Mouse (Mus musculus): ENCODE measurements around the gene Mill2. TPM values are rescaled to one million over a fixed set of nuclear protein-coding genes. Genes with fewer than 3 reads are reported as not detected.

The Mill2 gene
- total RNA-seq, 2 experiments from 2014 or later, result 5.1 to 8.1 TPM

Other genes starting within 250 kb of the Mill2 start
- not detected for gene Psg23, start 223.5 kb upstream of the Mill2 start, total RNA-seq (2021)
- gene Psg21, start 183.2 kb upstream of the Mill2 start, total RNA-seq (2021), result not detected
- not detected for gene Psg20, start 153.8 kb upstream of the Mill2 start, total RNA-seq (2021)
- gene Psg22, start 121.9 kb upstream of the Mill2 start, total RNA-seq (2021), result not detected
- not detected for gene Psg19, start 41.4 kb upstream of the Mill2 start, total RNA-seq (2021)
- gene Psg17, start 18.4 kb upstream of the Mill2 start, total RNA-seq (2021), result not detected
- gene Pglyrp1, start 31.4 kb downstream of the Mill2 start, total RNA-seq (2021), result 10 to 100 TPM in 1 of 2 experiments, 1 to 10 TPM in 1; 7.2 to 12.0 TPM
- gene Ccdc61, start 70.4 kb downstream of the Mill2 start, total RNA-seq (2021), result 10 to 100 TPM; 16.5 to 19.2 TPM
- gene Nova2, start 85.9 kb downstream of the Mill2 start, total RNA-seq (2021), result 1 to 10 TPM; 7.8 to 8.2 TPM
- under 1 TPM in 1 of 2 experiments, not detected in 1; 0.20 TPM for gene Nanos2, start 147.4 kb downstream of the Mill2 start, total RNA-seq (2021)
- 1 to 10 TPM; 7.2 to 8.3 TPM for gene Mypop, start 151.3 kb downstream of the Mill2 start, total RNA-seq (2021)
- gene Irf2bp1, start 164.1 kb downstream of the Mill2 start, total RNA-seq (2021), result 10 to 100 TPM; 44.3 to 49.1 TPM
- 1 to 10 TPM in 1 of 2 experiments, under 1 TPM in 1; 0.50 to 4.5 TPM for gene Foxa3, start 183.6 kb downstream of the Mill2 start, total RNA-seq (2021)
- 100 to 1,000 TPM; 109 to 119 TPM for gene Sympk, start 184.4 kb downstream of the Mill2 start, total RNA-seq (2021)
- gene Rsph6a, start 214.7 kb downstream of the Mill2 start, total RNA-seq (2021), result not detected
- 10 to 100 TPM; 67.0 to 70.3 TPM for gene Dmwd, start 236.3 kb downstream of the Mill2 start, total RNA-seq (2021)
- 10 to 100 TPM; 70.0 to 74.7 TPM for gene Dmpk, start 243.9 kb downstream of the Mill2 start, total RNA-seq (2021)